In the genomic region with DNA sequence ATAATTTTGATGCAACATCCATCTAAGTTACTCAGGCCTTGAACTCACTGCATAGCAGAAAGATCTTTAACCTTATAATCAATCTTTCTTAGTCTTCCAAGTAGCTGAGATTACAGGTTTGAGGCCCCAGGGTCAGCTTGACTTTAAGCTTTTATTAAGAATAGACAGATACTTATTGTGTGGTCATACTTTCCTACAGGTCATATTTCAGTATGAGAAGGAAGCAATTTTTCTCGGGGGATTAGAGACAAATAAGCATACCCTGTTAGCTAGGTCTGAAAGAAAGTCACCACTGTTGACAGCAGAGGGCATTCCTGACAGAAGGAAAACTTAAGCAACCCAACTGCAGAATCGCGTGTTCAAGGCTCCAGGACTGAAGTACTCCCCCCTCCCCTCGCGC, we compare ENCODE assay signal across 24 mouse cellular contexts. TPM values are rescaled to one million over a fixed set of nuclear protein-coding genes. Genes with fewer than 3 reads are reported as not detected.
DNase-seq lines count a peak whose midpoint lies in the region; TF ChIP-seq lines count a peak whose summit lies in the region.
"Had no signal": no experiment of that assay in that cellular context is flagged by ENCODE, and none has a peak within 500 bp of the region (broad histone marks: within the 10 kb centered on the region; RNA-seq: fewer than 3 reads in every experiment).

No protein-coding gene starts in this region.

- peaks cover 18% of the 10 kb centered on the region for H3K79me2 ChIP-seq in CH12.LX (replicated peaks; ENCODE audit: control insufficient read depth, extremely low read depth, insufficient read depth, poor library complexity, severe bottlenecking)

- TF ChIP-seq EP300 in CH12.LX (IDR thresholded peaks at IDR 0.05; ENCODE audit: low read length), result no peak

- TF ChIP-seq POLR2A in CH12.LX (IDR thresholded peaks at IDR 0.05; ENCODE audit: low read depth, low read length), result no peak

- H3K27ac ChIP-seq in gastrocnemius, adult 2 months, result peak overlapping the region; percentile 97; the same call in 1 of the 2 replicates
- H3K27ac ChIP-seq in CH12.LX (ENCODE audit: insufficient read depth, low read depth), result no peak overlapping the region
- H3K27ac ChIP-seq: embryonic facial prominence, embryonic 13.5 days; forebrain, embryonic 13.5 days; forebrain, embryonic 15.5 days had no signal

- H3K4me3 ChIP-seq in gastrocnemius, adult 2 months, result no peak overlapping the region
- H3K4me3 ChIP-seq in CH12.LX (replicated peaks in 1 of 3; ENCODE audit: low read depth in 2 of 3, low read length in 2 of 3, poor library complexity in 1 of 3), result no peak overlapping the region
- H3K4me3 ChIP-seq: embryonic facial prominence, embryonic 13.5 days; forebrain, embryonic 13.5 days; forebrain, embryonic 15.5 days had no signal

- H3K9me3 ChIP-seq in CH12.LX (replicated peaks; ENCODE audit: low read length), result no peaks in the 10 kb centered on the region
- H3K9me3 ChIP-seq: embryonic facial prominence, embryonic 13.5 days; forebrain, embryonic 13.5 days; forebrain, embryonic 15.5 days had no signal

- no peak for DNase-seq in gastrocnemius, adult 2 months
- DNase-seq in gastrocnemius, postnatal 25 days, result no peak
- DNase-seq in 3T3-L1 (ENCODE audit: low read depth, low spot score) (peak; percentile 40), CH12.LX (ENCODE audit: extremely low read depth) (no peak)
- DNase-seq in ovary, postnatal 36 days (ENCODE audit: low spot score), result no peak
- no peak for DNase-seq in heart, postnatal 36 days
- DNase-seq: adrenal gland, adult 8-10 months; adrenal gland, postnatal 14 days; adrenal gland, postnatal 36 days; B cell, adult 2 months; cerebellum, adult 11-12 months; cerebellum, adult 2 months; cerebellum, adult 9-10 months; cerebellum, postnatal 10 days; cerebellum, postnatal 25 days; forebrain, postnatal 0 days had no signal

- H3K9ac ChIP-seq in CH12.LX (ENCODE audit: insufficient read depth, low read depth), result no peak overlapping the region
- H3K9ac ChIP-seq: embryonic facial prominence, embryonic 13.5 days; forebrain, embryonic 13.5 days; forebrain, embryonic 15.5 days; forebrain, postnatal 0 days had no signal

- TF ChIP-seq CTCF in gastrocnemius, adult 2 months (IDR thresholded peaks at IDR 0.05), result no peak
- 0 out of 4 replicates have a peak, but pooled peaks of 1 of the 2 experiments have one; percentile 5 for TF ChIP-seq CTCF in CH12.LX (conservative IDR thresholded peaks at IDR 0.05 in 1 of 2, IDR thresholded peaks at IDR 0.05 in 1 of 2; ENCODE audit: low read depth in 2 of 2, low read length in 2 of 2)

- no peaks in the 10 kb centered on the region for H3K27me3 ChIP-seq in CH12.LX (replicated peaks)
- H3K27me3 ChIP-seq: embryonic facial prominence, embryonic 13.5 days; forebrain, embryonic 13.5 days; forebrain, embryonic 15.5 days; Patski had no signal

- H3K4me2 ChIP-seq in CH12.LX (ENCODE audit: insufficient read depth, low read depth, poor library complexity, severe bottlenecking), result no peak overlapping the region
- H3K4me2 ChIP-seq: embryonic facial prominence, embryonic 13.5 days; forebrain, embryonic 13.5 days; forebrain, embryonic 15.5 days had no signal

- intact Hi-C loops in gastrocnemius, adult 2 months (cut with DNase I), result no loop called here
- intact Hi-C loops in heart, postnatal 36 days (cut with DNase I), result loop anchor here (10.0 kb wide), 2 partner anchors 187 to 1053 kb away; partner anchors contain the start of gene Txn1

- dilution Hi-C loops in CH12.LX (cut with MboI; ENCODE audit: extremely low pct_ligation_motif_present, extremely low pct_unique_long_range_greater_than_20kb, low sequenced_read_pairs), result no loop called here

- in situ Hi-C loops in CH12.LX (cut with MboI; ENCODE audit: low pct_ligation_motif_present, low pct_unique_long_range_greater_than_20kb, low sequenced_read_pairs), result no loop called here

- H3K4me1 ChIP-seq in CH12.LX (ENCODE audit: control insufficient read depth in 1 of 2, insufficient read depth in 2 of 2), result peaks cover 18 to 64% of the 10 kb centered on the region in 2 experiments

- H3K36me3 ChIP-seq in CH12.LX (replicated peaks in 1 of 2; ENCODE audit: control insufficient read depth in 1 of 2, insufficient read depth in 1 of 2, low read length in 1 of 2), result peaks cover 0 to 2% of the 10 kb centered on the region in 2 experiments
- H3K36me3 ChIP-seq: embryonic facial prominence, embryonic 13.5 days; forebrain, embryonic 15.5 days had no signal

- no peak for TF ChIP-seq RAD21 in CH12.LX (IDR thresholded peaks at IDR 0.05; ENCODE audit: low read depth, low read length)

TF ChIP-seq in CH12.LX, 34 proteins besides CTCF, POLR2A, EP300 and RAD21:
- TF ChIP-seq ZMIZ1 (IDR thresholded peaks at IDR 0.05; ENCODE audit: low read depth, low read length) (no peak), ELF1 (IDR thresholded peaks at IDR 0.05; ENCODE audit: low read depth, low read length) (no peak), JUN (IDR thresholded peaks at IDR 0.05; ENCODE audit: insufficient read depth, low read depth, low read length) (peak; percentile 55; the same call in 1 of the 2 replicates), MAZ (IDR thresholded peaks at IDR 0.05; ENCODE audit: low read depth, low read length) (no peak), JUND (conservative IDR thresholded peaks at IDR 0.05; ENCODE audit: low read depth, low read length) (peak; percentile 50; the same call in 1 of the 2 replicates)

RNA-seq across cellular contexts. Expression of gene Gm20503, which starts 5.0 kb away (rescaled TPM):
- 1 to 10 TPM in 1 of 2 experiments, under 1 TPM in 1; 0.46 to 1.7 TPM for total RNA-seq in gastrocnemius, adult 2 months (2021)
- total RNA-seq in gastrocnemius, postnatal 25 days (2021), result 1 to 10 TPM in 1 of 2 experiments, under 1 TPM in 1; 0.78 to 1.3 TPM
- total RNA-seq in CH12.LX (2012; rRNA removed), result 0.13 TPM in 1 of 2 replicates, not detected in the other
- total RNA-seq in CH12.LX (2014; rRNA removed), result not detected in 2 replicates
- polyA plus RNA-seq in CH12.LX (2012; ENCODE audit: insufficient read length, low read depth), result 0.70 TPM in 1 of 2 replicates, not detected in the other
- total RNA-seq in heart, postnatal 36 days (2021), result 1 to 10 TPM; 2.7 TPM
- total RNA-seq: ES-E14; forebrain, postnatal 0 days; MEL had no signal
- polyA plus RNA-seq: activated CD4-positive, CD25-positive, alpha-beta regulatory T cell, adult 4 months; CD4-positive, CD25-positive, alpha-beta regulatory T cell, adult 4 months; cerebellum, adult 2 months had no signal

RNA-seq across cellular contexts. Expression of gene Dnajc25, which starts 13.1 kb away (rescaled TPM):
- total RNA-seq in gastrocnemius, adult 2 months (2021), result 10 to 100 TPM; 10.8 to 12.4 TPM
- 10 to 100 TPM; 10.5 to 11.1 TPM for total RNA-seq in gastrocnemius, postnatal 25 days (2021)
- total RNA-seq in CH12.LX (2012; rRNA removed) (2.7 and 3.7 TPM in 2 replicates), CH12.LX (2014; rRNA removed) (3.8 and 4.7 TPM in 2 replicates)
- 7.0 and 7.6 TPM in 2 replicates for polyA plus RNA-seq in CH12.LX (2012; ENCODE audit: insufficient read length, low read depth)
- 10 to 100 TPM; 18.7 to 19.5 TPM for total RNA-seq in heart, postnatal 36 days (2021)

RNA-seq across cellular contexts. Expression of gene Ptgr1, which starts 21.1 kb away (rescaled TPM):
- 1 to 10 TPM in 1 of 2 experiments, under 1 TPM in 1; 0.84 to 1.7 TPM for total RNA-seq in gastrocnemius, adult 2 months (2021)
- total RNA-seq in gastrocnemius, postnatal 25 days (2021), result 1 to 10 TPM; 1.5 to 2.4 TPM
- 6.2 and 7.2 TPM in 2 replicates for total RNA-seq in CH12.LX (2012; rRNA removed)
- 2.4 and 2.9 TPM in 2 replicates for total RNA-seq in CH12.LX (2014; rRNA removed)
- 4.0 and 4.2 TPM in 2 replicates for polyA plus RNA-seq in CH12.LX (2012; ENCODE audit: insufficient read length, low read depth)
- 1 to 10 TPM; 3.0 to 5.3 TPM for total RNA-seq in heart, postnatal 36 days (2021)

RNA-seq across cellular contexts. Expression of gene Gng10, which starts 26.9 kb away (rescaled TPM):
- 1 to 10 TPM; 5.2 to 6.7 TPM for total RNA-seq in gastrocnemius, adult 2 months (2021)
- total RNA-seq in gastrocnemius, postnatal 25 days (2021), result 10 to 100 TPM in 1 of 2 experiments, 1 to 10 TPM in 1; 8.3 to 11.9 TPM
- total RNA-seq in CH12.LX (2012; rRNA removed), result 55.6 and 68.0 TPM in 2 replicates
- total RNA-seq in CH12.LX (2014; rRNA removed), result 189 and 210 TPM in 2 replicates
- 78.6 and 95.5 TPM in 2 replicates for polyA plus RNA-seq in CH12.LX (2012; ENCODE audit: insufficient read length, low read depth)
- total RNA-seq in heart, postnatal 36 days (2021), result 10 to 100 TPM; 16.6 to 17.0 TPM
